Mouse (Mus musculus) heart, postnatal 0 days (tissue): ENCODE measurements around the gene Cltc.

ENCODE experiments used
- CTCF ChIP-seq: IDR thresholded peaks from 2 replicates; pipeline ENCODE4 v1.5.1; 2016; ENCODE audit warnings: antibody characterized with exemption, control low read depth, low read depth
- EP300 ChIP-seq: IDR thresholded peaks from 2 replicates; pipeline ENCODE4 v1.6.1; 2016; ENCODE audit warnings: antibody characterized with exemption, low read depth

- TF ChIP-seq CTCF (no peak), EP300 (no peak)
Measured at GRCm38 (mm10) chr11:86668169-86668568, 89.2 kb downstream of the Cltc start.
